Mouse (Mus musculus) kidney, adult 9 months (tissue): ENCODE results near the gene Lonrf2.

Source experiments
- DNase-seq: peaks from one replicate; pipeline ENCODE4 v3.0.0; 2022

Lonrf2 gene

DNA sequence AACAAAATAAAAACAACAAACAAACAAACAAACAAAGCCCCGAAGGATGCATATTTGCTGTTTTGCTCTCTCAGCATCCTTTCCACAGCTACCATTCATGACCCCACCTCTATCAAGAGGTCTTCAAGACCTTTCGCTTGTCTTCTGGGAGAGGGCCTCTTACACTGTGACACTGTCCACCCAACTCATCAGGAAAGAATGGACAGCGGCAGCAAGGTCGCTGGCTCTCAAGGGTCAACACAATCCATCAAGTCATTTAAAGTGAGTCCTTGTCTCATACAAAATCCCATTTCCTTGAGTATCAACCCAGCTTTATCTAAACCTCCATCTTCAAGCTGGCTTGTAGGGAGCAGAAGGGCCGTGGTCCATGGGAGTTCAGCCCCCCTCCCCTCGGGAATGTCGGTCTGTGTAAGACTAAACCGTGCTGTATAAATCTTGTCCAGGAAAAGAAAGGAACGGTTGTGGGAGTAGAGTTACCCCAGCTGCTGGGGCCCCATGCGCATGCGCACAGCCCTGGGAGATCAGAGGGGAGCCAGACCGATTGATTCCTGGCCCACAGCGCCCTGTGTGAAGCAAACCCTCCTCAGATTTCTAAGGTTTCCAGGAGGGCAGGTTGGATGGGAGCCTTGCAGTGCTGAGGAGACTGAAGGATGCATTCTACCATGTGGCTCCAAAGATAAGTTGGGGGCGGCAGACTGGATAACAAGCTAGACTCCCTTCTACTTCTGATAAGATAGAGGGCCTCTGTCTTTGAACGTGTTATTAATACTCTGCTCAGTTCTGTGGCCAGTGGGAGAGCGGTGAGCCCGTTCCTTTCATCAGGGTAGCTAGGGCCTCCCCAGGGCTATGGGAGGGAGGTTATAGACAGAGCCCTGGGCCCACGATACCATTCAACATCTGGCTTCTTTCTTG is 69.6 kb downstream of the Lonrf2 start:
- DNase-seq = peak; percentile 12

DNA sequence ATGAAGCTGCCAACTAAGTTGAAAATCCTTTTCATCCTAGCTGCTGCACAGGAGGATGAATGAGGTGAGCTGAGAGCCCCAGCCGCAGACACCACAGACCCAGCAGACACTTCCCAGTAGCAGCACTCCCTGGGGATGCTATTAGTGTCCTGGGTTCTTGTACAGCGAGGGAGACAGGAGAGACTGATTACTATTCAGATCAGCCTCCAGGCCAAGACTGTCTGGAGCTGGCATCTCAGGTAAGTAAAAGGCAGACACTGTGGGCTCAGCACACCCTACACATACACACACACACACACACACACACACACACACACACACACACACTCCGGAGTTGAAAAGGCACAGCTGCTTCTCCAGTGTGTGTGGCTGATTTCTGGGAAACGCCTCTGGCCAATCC is 70.3 kb downstream of the Lonrf2 start:
- no peak for DNase-seq

DNA sequence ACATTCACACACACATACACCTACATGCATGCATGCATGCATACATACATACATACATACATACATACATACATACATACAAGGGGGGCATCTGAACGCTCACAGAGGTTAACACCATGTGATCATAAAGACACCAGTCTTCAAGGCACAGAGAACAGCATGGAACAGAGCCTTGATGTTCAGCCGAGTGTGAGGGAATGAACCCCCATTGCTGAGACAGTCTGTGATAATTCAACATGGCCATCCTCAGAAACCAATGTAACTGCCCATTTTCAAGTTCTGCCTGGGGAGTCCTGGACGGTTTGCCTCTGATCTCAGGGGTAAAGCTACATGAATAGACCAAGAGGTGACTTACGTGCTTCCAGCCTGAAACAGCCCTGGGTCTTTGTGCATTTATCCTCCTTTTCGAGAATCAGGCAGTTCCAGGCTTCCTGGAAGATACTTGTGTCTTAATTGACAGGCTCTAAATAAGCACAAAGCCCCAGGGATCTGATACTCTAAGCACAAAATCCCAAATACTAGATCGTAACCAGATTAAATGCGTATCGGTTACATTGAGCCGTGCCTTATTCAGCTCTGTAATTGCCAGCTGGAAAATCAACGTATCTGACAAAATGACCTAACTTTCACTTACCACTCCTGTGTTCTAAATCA is 72.4 kb downstream of the Lonrf2 start:
- no peak for DNase-seq

DNA sequence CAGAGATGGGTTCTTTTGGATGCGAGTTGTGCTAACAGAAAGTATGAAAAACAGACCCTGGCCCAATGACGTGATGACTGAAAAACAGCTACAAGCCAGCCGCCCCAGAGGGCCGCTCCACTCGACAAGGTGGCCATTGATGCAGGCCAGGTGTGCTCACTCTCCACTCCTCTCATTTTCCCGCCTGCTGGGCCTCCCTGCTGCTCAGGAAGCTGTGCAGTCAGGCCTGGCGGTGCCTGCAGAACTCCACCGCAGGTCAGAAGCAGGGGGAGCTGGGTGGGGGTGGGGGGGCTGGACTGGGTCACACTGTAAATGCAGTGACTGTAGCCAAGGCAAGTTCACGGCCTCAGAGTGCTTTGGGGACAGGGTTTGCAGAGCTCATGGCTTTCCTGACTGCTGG is 76.1 kb downstream of the Lonrf2 start:
- DNase-seq = no peak

DNA sequence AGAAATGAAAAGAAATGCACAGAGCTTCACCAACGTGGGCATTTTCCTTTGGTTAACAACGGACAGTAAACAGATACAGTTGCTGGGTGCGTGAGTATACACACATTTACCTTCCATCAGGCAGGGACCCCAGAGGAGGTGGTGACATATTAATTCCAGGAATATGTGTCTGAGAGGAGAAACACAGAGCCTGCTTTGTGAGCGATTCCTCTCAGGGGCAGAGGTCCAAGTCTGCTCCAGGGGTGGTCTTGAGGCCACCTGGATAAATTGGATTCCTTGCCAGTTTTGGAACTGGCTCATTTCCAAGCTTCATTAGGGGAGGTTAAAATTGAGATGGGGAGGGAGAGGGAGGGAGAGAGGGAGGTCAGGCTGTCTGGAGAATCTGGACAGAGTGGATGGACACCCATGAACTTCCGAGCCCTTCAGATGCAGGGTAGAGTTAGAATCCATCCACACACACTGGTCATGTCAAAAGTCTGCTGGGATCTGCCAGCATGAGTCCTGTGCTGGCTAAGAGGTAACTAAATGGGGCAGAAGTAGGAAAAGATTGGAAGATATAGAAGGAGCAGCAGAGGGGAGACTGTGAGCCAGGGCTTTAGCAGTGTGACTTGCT is 78.6 kb downstream of the Lonrf2 start:
- DNase-seq = no peak

DNA sequence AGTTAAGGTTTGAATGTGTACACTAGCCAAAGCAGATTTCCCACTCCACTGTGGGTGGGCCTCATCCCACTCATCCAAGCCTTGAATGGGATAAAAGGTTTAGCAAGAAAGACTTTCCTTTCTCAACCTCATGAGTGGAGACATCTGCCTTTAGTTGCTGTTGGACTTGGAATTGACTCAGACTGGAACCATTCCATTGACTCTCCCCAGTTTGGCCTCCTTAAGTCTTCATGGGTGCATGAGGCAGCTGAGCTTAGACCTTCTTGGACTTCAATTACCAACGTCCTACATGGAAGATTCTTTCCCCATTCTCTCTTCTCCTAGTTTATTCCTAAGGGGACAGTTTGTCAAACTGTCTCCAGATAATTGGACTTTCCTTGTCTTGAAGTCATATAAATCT is 92.6 kb downstream of the Lonrf2 start:
- DNase-seq = no peak
